Mouse (Mus musculus) liver, embryonic 16.5 days (tissue): ENCODE results near the gene Slc10a7. TPM values are rescaled to one million over a fixed set of nuclear protein-coding genes. Genes with fewer than 3 reads are reported as not detected.

Experiments used
- ATAC-seq: fragments of 200-750 bp; cut with Nextera tagmentation; 2 replicates; pipeline ENCODE4 v1.8.0; 2017; ENCODE audit warnings: low read depth, mild to moderate bottlenecking, moderate number of reproducible peaks, moderate library complexity
- H3K27ac ChIP-seq: fragments of 300-500 bp; sonication (generic); 2 replicates; pipeline ENCODE4 v1.5.1; 2014; ENCODE audit warnings: mild to moderate bottlenecking, low read length
- H3K27me3 ChIP-seq: fragments of 300-500 bp; sonication (generic); 2 replicates; pipeline ENCODE4 v1.6.1; 2014; ENCODE audit warnings: low read depth, low read length, mixed read lengths; ENCODE audit not compliant: control insufficient read depth, insufficient read depth
- H3K36me3 ChIP-seq: fragments of 300-500 bp; sonication (generic); 2 replicates; pipeline ENCODE4 v1.6.1; 2014; ENCODE audit warnings: mild to moderate bottlenecking; ENCODE audit not compliant: control insufficient read depth, insufficient read depth
- H3K4me1 ChIP-seq: fragments of 300-500 bp; sonication (generic); 2 replicates; pipeline ENCODE4 v1.6.1; 2014; ENCODE audit warnings: low read depth, low read length, mixed read lengths; ENCODE audit not compliant: control insufficient read depth
- H3K4me2 ChIP-seq: fragments of 300-500 bp; sonication (generic); 2 replicates; pipeline ENCODE4 v1.6.1; 2014; ENCODE audit warnings: low read depth, low read length, mixed read lengths
- H3K4me3 ChIP-seq: fragments of 300-500 bp; sonication (generic); 2 replicates; pipeline ENCODE4 v1.5.1; 2014; ENCODE audit warnings: low read depth, mild to moderate bottlenecking, low read length
- H3K9ac ChIP-seq: fragments of 300-500 bp; sonication (generic); 2 replicates; pipeline ENCODE4 v1.6.1; 2014; ENCODE audit warnings: low read depth, low read length
- H3K9me3 ChIP-seq: fragments of 300-500 bp; sonication (generic); replicated peaks from 2 replicates; pipeline ENCODE4 v1.6.1; 2016; ENCODE audit warnings: low read length; ENCODE audit not compliant: control insufficient read depth
- WGBS: fragments of 180-500 bp; shearing (Covaris S2); extraction: QIAGEN DNeasy Blood & Tissue Kit; methylation state at CpG from one replicate; pipeline ENCODE4 v1.1.7; 2014; ENCODE audit not compliant: insufficient replicate concordance; 5-methylcytosine and 5-hydroxymethylcytosine counted together
- polyA plus RNA-seq: library from polyadenylated mRNA; unstranded; fragments of >200 nt; fragmentation: Nextera tagmentation; extraction: Ambion mirVana; gene quantifications from 2 replicates; pipeline ENCODE4 v1.2.1, GENCODE M21; 2015

Slc10a7 gene
- polyA plus RNA-seq, 1 experiment from 2014 or later = 6.2 TPM

DNA sequence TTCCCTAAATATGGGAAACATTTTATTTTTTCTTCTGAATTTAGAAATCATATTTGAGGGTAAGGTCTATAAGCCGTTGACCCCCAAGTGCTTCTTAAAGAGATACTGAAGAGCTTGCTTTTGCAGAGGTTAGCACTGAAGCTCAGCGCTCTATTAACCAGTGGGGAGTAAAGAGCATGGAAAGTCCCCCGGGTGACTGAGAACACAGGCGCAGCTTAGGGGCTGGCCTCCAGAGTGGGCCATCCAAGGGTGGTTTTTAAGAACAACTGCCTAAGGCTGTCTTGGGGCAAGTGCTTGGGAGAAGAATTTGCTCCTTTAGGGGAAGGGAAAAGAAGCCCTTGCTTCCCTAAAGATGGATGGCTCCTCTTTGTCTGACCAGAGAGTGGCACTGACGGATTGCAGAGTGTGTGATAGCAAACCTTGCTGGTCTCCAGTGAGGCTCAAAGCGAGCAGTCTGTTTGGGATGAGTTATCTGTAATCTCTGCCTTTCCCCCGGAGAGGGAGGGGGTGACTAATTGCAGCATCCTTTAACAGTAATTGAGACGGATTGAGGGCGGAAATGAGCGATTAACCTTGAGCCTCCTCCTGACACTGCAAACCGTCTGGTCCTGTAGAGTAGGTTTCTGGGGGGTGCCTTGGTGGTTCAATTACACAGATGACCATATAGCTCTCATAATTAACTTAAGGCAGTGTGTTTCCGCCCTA is 115.7 kb downstream of the Slc10a7 start:
- no peaks in the 10 kb centered on the region for H3K27me3 ChIP-seq
- 69% methylated on average over 12 of the region's 12 CpGs for WGBS
- H3K9me3 ChIP-seq = no peaks in the 10 kb centered on the region
- H3K9ac ChIP-seq = no peak overlapping the region
- H3K4me2 ChIP-seq = no peak overlapping the region
- H3K4me3 ChIP-seq = no peak overlapping the region
- ATAC-seq = no peak
- H3K36me3 ChIP-seq = no peaks in the 10 kb centered on the region
- H3K4me1 ChIP-seq = no peaks in the 10 kb centered on the region
- H3K27ac ChIP-seq = no peak overlapping the region; the same call in 1 of the 2 replicates

DNA sequence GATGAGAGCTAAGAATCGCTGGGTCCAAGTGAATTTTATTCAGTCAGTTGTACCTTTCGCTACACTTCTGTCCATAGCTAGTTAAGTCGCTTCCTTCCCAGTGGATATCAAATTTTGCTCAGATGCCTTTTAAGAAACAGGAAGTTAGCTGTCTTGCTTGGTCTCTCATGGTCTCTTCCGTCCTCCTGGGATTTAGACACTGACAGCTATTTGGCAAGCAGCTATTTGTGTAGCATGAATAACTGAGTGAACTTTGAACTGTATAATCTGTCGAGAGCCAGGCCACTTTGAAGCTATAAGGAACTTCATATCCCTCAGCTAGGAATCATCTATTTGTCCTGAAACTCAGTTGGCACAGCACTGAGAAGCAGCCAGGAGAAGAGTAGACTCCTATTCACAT is 117.5 kb downstream of the Slc10a7 start:
- Histone ChIP-seq H3K4me3 (no peak overlapping the region), H3K4me1 (no peaks in the 10 kb centered on the region), H3K4me2 (no peak overlapping the region), H3K27ac (no peak overlapping the region; the same call in 1 of the 2 replicates), H3K9me3 (no peaks in the 10 kb centered on the region), H3K36me3 (no peaks in the 10 kb centered on the region), H3K27me3 (no peaks in the 10 kb centered on the region), H3K9ac (no peak overlapping the region)
- 0 out of 2 replicates have a peak, but pooled peaks have one; percentile 21 for ATAC-seq
- WGBS = 50% methylated on average over 5 of the region's 5 CpGs

DNA sequence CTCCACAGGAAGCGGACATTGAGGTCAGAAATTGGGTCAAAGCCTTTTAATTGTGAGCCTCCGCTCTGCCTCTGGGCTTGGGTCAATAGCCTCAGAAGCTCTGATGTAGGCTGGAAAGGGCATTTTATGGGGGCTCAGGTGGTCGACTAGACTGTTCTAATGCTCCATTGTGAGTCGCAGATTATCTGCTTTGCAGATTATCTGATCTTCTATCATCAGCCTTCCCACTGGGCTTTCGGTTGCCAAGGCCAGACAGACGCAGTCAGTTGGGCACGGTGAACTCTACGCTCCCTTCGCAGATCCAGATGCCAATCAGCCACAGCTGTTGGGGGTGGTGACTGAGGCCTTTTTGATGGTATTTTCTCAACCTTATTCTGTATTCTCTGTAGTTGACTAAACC is 118.6 kb downstream of the Slc10a7 start:
- 74% methylated on average over 9 of the region's 9 CpGs for WGBS

DNA sequence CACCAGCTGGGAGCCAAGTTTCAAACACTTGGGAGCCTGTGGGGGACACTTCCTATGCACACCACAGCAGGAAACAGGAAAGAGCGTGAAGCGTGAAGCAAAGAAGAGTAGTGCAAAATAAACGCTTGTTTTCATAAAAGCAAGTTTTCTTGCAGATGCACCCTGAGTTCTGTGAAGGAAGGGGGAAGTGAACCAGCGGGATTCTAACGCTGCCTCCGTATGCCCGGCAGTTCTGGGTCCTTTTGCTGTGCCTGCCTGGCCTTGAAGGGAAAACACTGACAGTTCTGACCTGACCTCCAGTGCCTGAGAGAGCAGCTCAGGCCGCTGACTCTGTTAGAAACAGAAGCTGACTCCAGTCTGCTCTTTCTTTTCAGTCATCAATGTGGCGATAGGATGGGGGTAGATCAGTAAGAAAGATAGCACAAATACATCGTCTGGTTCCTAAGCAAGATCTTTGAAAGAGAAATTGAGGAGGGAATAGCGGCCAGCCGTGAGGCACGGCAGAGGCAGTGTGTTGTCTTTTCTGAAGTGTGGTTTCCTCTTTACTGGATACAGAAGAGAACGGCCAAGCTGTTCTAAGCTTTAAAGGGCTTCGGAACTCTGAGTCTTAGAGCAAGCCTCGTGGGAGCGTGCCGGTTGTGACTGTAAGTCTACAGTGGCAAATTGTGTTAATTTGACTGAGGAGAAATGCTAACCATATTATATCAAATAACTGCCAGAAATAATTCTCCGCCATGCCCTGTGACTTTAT is 121.4 kb downstream of the Slc10a7 start:
- Histone ChIP-seq H3K9me3 (no peaks in the 10 kb centered on the region), H3K27me3 (no peaks in the 10 kb centered on the region), H3K9ac (no peak overlapping the region), H3K36me3 (no peaks in the 10 kb centered on the region), H3K27ac (peak overlapping the region; percentile 38; the same call in 1 of the 2 replicates), H3K4me3 (no peak overlapping the region), H3K4me1 (no peaks in the 10 kb centered on the region), H3K4me2 (peak overlapping the region; percentile 8; the same call in 1 of the 2 replicates)
- ATAC-seq = no peak
- WGBS = 34% methylated on average over 19 of the region's 19 CpGs

More for the DNA sequence above, 118.6 kb downstream of the Slc10a7 start:
- Histone ChIP-seq H3K27ac (no peak overlapping the region), H3K4me1 (no peaks in the 10 kb centered on the region), H3K9me3 (no peaks in the 10 kb centered on the region), H3K4me2 (no peak overlapping the region), H3K4me3 (no peak overlapping the region), H3K9ac (no peak overlapping the region), H3K27me3 (no peaks in the 10 kb centered on the region), H3K36me3 (no peaks in the 10 kb centered on the region)
- ATAC-seq = no peak

DNA sequence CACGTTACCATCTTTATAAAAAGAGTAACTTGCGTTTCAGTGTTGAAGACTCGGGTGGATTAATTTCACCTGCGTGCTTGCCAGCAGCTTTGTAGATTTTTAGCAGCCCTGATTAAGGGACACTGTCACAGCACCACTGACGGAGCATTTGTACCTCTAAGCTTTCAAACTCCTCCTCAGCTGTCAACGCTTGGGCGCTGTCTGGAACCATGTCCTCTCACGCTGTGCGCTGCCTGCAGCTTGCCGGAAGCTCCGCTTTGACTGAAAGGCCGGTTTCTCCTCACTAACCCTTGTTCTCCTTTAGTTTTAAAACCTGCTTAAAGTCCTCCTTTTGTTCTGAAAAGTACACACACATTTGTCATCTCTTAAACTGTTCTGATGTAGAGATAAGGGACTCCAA is 123.9 kb downstream of the Slc10a7 start:
- Histone ChIP-seq H3K36me3 (no peaks in the 10 kb centered on the region), H3K4me1 (no peaks in the 10 kb centered on the region), H3K9me3 (no peaks in the 10 kb centered on the region), H3K4me3 (no peak overlapping the region), H3K27ac (no peak overlapping the region), H3K4me2 (no peak overlapping the region), H3K27me3 (no peaks in the 10 kb centered on the region), H3K9ac (no peak overlapping the region)
- no peak for ATAC-seq
- 76% methylated on average over 12 of the region's 12 CpGs for WGBS

DNA sequence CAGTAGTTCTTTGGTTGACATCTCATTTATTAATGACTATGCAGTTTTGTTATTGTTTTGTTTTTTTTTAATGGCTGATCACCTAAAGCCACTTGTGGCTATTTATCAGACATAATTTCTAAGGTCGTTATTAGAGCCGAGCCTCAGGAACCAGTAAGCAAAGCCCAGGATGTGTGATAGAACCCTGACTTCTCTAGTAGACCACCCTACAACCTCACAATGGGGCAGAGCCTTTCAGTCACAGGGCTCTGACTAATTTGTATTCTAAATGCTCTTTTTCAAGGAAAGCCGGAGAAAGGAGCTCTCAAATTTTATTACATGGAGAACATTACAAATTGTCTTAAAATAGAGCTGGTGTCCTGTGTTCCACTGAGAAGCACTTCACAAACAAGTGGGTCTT is 124.9 kb downstream of the Slc10a7 start:
- 71% methylated on average over 3 of the region's 3 CpGs for whole genome bisulfite sequencing
- no peaks in the 10 kb centered on the region for H3K36me3 ChIP-seq
- no peak overlapping the region for H3K27ac ChIP-seq
- H3K9me3 ChIP-seq = no peaks in the 10 kb centered on the region; the same call in 1 of the 2 replicates
- no peak overlapping the region for H3K4me3 ChIP-seq
- H3K4me2 ChIP-seq = no peak overlapping the region
- H3K27me3 ChIP-seq = no peaks in the 10 kb centered on the region
- no peaks in the 10 kb centered on the region for H3K4me1 ChIP-seq
- no peak for ATAC-seq
- H3K9ac ChIP-seq = no peak overlapping the region

DNA sequence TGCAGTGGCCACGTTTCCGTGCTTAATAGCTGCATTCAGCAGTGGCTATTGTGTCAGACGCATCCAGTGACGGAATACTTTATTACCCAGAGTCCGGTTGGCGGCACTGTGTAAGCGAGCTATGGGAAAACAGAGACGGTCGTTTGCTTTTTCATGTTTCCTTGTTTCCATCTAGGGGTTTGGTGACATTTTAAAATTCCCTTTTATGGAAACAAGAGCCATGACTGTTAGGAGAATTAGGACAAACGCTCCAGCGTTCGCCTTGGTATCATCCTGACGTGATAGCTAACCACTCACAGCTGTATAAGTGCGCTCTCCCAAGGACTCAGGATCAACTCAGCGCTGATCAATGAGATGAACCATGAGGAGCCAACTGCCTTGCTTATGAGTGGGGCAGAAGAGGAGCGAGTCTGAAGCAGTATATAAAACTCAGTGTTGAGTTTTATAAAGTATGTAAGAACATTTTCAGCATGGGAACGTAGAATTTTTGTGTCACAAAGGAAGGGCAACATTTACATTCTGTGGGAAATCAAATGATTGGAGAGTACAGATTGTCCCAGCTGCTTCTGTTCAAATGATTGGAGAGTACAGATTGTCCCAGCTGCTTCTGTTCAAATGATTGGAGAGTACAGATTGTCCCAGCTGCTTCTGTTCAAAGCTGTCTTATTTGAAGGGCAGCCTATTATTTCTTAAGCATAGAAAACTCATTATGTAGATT is 125.5 kb downstream of the Slc10a7 start:
- no peaks in the 10 kb centered on the region for H3K36me3 ChIP-seq
- no peak overlapping the region for H3K4me3 ChIP-seq
- H3K9me3 ChIP-seq = no peaks in the 10 kb centered on the region; the same call in 1 of the 2 replicates
- no peaks in the 10 kb centered on the region for H3K4me1 ChIP-seq
- H3K4me2 ChIP-seq = no peak overlapping the region
- 75% methylated on average over 17 of the region's 17 CpGs for WGBS
- ATAC-seq = no peak
- no peak overlapping the region for H3K9ac ChIP-seq
- no peak overlapping the region for H3K27ac ChIP-seq
- H3K27me3 ChIP-seq = no peaks in the 10 kb centered on the region

DNA sequence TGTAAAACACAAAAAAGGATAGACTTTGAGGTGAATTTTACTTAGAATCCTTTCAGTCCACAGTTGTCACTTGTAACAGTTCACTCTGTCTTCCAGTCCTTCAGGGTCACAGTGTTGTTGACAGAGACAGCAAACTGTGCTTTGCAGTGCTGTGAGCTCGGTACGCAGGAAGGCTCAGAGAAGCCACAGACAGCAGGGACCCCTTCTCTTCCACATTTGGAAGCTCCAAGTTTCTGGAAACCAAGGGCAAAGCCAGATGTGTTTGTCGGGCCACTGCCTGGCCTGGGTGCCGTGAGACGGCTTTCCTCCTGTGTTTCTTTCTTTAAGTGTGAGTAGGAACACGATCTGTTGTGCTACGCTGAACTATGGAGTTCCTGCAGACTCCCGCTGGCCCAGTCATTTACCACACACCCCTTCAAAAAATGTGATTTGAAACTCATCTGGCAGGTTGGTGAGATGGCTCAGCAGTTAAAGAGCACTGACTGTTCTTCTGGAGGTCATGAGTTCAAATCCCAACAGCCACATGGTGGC is 126.2 kb downstream of the Slc10a7 start:
- Histone ChIP-seq H3K4me1 (no peaks in the 10 kb centered on the region), H3K27ac (no peak overlapping the region), H3K4me2 (no peak overlapping the region), H3K36me3 (no peaks in the 10 kb centered on the region), H3K9me3 (no peaks in the 10 kb centered on the region; the same call in 1 of the 2 replicates), H3K27me3 (no peaks in the 10 kb centered on the region), H3K9ac (no peak overlapping the region), H3K4me3 (no peak overlapping the region)
- WGBS = 82% methylated on average over 8 of the region's 8 CpGs
- no peak for ATAC-seq
